Mouse (Mus musculus): ENCODE data around the gene Gucd1. TPM values are rescaled to one million over a fixed set of nuclear protein-coding genes. Genes with fewer than 3 reads are reported as not detected.

The Gucd1 gene
- polyA plus RNA-seq, 1 experiment, result 48.3 TPM

DNA sequence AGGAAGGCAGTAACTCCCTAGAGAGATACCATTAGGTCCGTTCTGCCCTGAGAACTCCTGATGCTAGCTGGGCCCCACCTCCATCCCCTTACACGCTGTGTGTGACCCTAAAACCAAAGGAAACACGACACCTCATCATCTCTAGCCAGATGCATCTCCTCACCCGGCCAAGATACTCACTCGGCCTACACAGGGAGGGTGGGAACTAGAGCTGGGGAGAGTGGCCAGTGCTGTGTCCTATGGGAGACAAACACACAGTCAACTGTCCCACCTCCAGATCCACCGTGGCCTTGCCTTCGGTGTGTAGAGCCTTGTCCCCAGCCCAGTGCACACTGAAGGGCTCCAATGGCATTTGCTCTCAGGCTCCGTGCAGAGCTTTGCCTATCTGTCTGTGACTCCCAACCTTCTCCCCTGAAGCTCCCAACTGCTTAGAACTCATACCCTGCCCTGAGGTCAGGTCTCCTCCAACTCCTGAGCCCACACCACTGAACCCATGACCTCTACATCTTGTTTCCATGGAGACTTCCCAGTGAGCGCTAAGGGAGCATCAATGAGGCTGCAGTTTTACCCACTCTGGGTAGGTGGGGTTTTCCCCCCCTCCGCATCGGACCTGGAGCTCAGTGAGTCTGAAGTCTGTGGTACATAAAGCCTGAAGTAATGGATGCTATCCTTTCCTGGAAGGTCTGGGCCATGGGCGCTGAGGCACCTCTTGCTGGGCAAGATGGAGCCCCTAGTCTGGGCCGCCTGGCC lies 35.1 kb upstream of the Gucd1 start:
- no peaks in the 10 kb centered on the region; the same call in 1 of the 2 replicates for H3K4me1 ChIP-seq (ENCODE audit: control insufficient read depth, insufficient read depth, low read length)
- WGBS, result 81% methylated on average over 13 of the region's 13 CpGs
- TF ChIP-seq POLR2A (IDR thresholded peaks at IDR 0.05; ENCODE audit: borderline replicate concordance, control insufficient read depth, low read depth, low read length) (no peak), CTCF (IDR thresholded peaks at IDR 0.05; ENCODE audit: control insufficient read depth, insufficient read depth, low read length) (no peak)
- H3K27ac ChIP-seq (ENCODE audit: control insufficient read depth, insufficient read depth, low read depth, low read length, poor library complexity), result no peak overlapping the region
- H3K4me3 ChIP-seq (replicated peaks; ENCODE audit: control insufficient read depth, low read depth, low read length), result no peak overlapping the region

DNA sequence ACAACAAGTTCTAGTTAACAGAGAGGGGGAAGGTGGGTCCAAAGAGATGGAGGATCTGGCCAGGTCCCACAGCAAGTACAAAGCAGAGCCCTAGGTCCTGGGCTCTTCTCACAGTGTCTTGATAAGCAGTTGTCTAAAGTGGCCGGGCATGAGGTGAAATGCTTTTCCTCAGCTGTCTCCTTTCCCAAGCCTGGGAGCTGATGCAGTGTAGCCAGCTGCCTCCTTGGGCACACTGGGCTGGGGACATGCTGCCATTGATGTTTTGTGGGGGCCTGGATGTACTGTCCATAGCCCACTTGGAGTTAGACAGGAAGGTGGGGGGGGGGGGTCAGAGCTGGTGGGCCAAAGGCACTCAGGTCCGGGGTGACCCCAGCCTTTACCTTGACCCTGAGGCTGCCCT lies 34.3 kb upstream of the Gucd1 start:
- no peaks in the 10 kb centered on the region; the same call in 1 of the 2 replicates for H3K4me1 ChIP-seq (ENCODE audit: control insufficient read depth, insufficient read depth, low read length)
- TF ChIP-seq POLR2A (IDR thresholded peaks at IDR 0.05; ENCODE audit: borderline replicate concordance, control insufficient read depth, low read depth, low read length) (no peak), CTCF (IDR thresholded peaks at IDR 0.05; ENCODE audit: control insufficient read depth, insufficient read depth, low read length) (no peak)
- no peak overlapping the region for H3K4me3 ChIP-seq (replicated peaks; ENCODE audit: control insufficient read depth, low read depth, low read length)
- H3K27ac ChIP-seq (ENCODE audit: control insufficient read depth, insufficient read depth, low read depth, low read length, poor library complexity), result no peak overlapping the region
- 60% methylated on average over 2 of the region's 2 CpGs for WGBS

DNA sequence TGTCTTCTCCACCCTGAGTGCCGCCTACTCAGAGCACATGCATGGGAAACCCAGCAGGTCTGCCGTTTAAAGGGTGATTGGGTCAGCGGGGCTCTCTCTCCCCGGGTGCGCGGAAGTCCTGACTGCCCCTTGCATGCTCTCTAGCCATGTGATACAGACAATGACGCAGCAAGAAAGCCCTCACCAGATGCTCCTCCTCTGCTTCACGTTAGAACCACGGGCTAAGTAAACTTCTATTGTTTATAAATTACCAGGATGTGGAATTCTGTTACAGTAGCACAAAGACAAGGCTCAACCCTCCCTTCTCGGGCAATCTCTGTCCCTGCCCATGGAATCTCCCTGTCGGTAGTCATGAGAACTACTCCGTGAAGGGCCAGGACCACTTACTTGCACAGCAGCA lies 33.4 kb upstream of the Gucd1 start:
- TF ChIP-seq CTCF (IDR thresholded peaks at IDR 0.05; ENCODE audit: control insufficient read depth, insufficient read depth, low read length) (no peak), POLR2A (IDR thresholded peaks at IDR 0.05; ENCODE audit: borderline replicate concordance, control insufficient read depth, low read depth, low read length) (no peak)
- Histone ChIP-seq H3K4me3 (replicated peaks; ENCODE audit: control insufficient read depth, low read depth, low read length) (no peak overlapping the region), H3K27ac (ENCODE audit: control insufficient read depth, insufficient read depth, low read depth, low read length, poor library complexity) (peak overlapping the region; percentile 6; the same call in 1 of the 2 replicates), H3K4me1 (ENCODE audit: control insufficient read depth, insufficient read depth, low read length) (no peaks in the 10 kb centered on the region; the same call in 1 of the 2 replicates)
- 15% methylated on average over 12 of the region's 12 CpGs for WGBS

DNA sequence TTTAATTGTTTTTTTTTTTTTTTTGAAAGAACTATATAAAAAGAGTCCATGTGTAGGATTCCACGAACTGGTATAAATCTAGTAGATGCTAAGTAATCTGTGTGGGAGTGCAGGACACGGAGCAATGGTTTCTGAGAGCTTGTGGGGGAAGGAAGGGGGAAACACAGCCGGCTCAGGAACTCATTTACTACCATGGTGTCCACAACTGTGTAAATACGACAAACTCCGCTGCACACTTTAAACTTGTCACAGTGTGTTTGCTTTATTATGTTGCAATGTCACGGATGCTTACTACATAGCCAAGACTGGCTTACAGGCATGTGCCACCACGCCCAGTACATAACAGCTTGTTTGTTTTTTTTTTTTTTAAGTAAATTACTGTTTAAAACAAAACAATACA lies 32.1 kb upstream of the Gucd1 start:
- no peak overlapping the region for H3K27ac ChIP-seq (ENCODE audit: control insufficient read depth, insufficient read depth, low read depth, low read length, poor library complexity)
- H3K4me1 ChIP-seq (ENCODE audit: control insufficient read depth, insufficient read depth, low read length), result no peaks in the 10 kb centered on the region; the same call in 1 of the 2 replicates
- TF ChIP-seq POLR2A (IDR thresholded peaks at IDR 0.05; ENCODE audit: borderline replicate concordance, control insufficient read depth, low read depth, low read length) (no peak), CTCF (IDR thresholded peaks at IDR 0.05; ENCODE audit: control insufficient read depth, insufficient read depth, low read length) (no peak)
- 54% methylated on average over 7 of the region's 7 CpGs for WGBS
- H3K4me3 ChIP-seq (replicated peaks; ENCODE audit: control insufficient read depth, low read depth, low read length), result no peak overlapping the region

DNA sequence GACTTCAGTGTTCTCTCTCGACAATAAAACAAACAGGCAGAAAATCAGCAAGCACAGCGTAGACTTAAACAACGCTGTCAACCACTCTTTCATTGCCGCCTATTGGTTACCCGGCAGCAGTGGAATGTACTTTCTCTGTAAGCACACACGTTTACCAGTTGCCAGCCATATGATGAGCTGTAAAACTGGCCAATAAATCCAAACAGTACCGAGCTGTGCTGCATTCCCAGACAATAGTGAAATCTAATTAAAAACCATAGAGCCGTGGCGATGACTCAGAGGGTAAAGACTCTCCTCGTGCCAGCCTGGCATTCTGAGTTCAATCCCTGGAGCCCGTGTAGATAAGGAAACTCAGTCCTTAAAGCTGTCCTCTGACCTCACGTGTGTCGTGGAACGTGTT lies 30.7 kb upstream of the Gucd1 start:
- TF ChIP-seq CTCF (IDR thresholded peaks at IDR 0.05; ENCODE audit: control insufficient read depth, insufficient read depth, low read length), result no peak
- TF ChIP-seq POLR2A (IDR thresholded peaks at IDR 0.05; ENCODE audit: borderline replicate concordance, control insufficient read depth, low read depth, low read length), result no peak
- WGBS, result 78% methylated on average over 14 of the region's 14 CpGs
- no peaks in the 10 kb centered on the region; the same call in 1 of the 2 replicates for H3K4me1 ChIP-seq (ENCODE audit: control insufficient read depth, insufficient read depth, low read length)
- H3K4me3 ChIP-seq (replicated peaks; ENCODE audit: control insufficient read depth, low read depth, low read length), result no peak overlapping the region
- H3K27ac ChIP-seq (ENCODE audit: control insufficient read depth, insufficient read depth, low read depth, low read length, poor library complexity), result no peak overlapping the region

DNA sequence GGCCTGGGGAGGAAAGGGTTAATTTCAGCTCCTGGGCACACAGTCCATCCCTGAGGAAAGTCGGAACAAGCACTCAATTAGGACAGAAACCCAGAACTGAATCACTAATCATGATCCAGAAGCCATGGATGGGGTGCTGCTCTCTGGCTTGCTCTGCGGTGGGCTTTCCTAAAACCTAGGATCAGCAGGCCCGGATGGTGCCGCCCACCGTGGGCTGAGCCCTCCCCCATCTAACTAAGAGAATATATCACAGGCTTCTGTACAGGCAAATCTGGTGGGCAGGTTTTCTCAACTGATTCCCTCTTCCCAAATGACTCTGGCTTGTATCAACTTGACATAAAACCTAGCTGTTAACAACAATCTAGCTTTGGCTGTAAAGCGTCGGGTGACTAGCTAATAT lies 30.1 kb upstream of the Gucd1 start:
- WGBS, result 74% methylated on average over 7 of the region's 7 CpGs
- Histone ChIP-seq H3K27ac (ENCODE audit: control insufficient read depth, insufficient read depth, low read depth, low read length, poor library complexity) (no peak overlapping the region), H3K4me1 (ENCODE audit: control insufficient read depth, insufficient read depth, low read length) (no peaks in the 10 kb centered on the region; the same call in 1 of the 2 replicates), H3K4me3 (replicated peaks; ENCODE audit: control insufficient read depth, low read depth, low read length) (no peak overlapping the region)
- TF ChIP-seq CTCF (IDR thresholded peaks at IDR 0.05; ENCODE audit: control insufficient read depth, insufficient read depth, low read length) (no peak), POLR2A (IDR thresholded peaks at IDR 0.05; ENCODE audit: borderline replicate concordance, control insufficient read depth, low read depth, low read length) (no peak)

DNA sequence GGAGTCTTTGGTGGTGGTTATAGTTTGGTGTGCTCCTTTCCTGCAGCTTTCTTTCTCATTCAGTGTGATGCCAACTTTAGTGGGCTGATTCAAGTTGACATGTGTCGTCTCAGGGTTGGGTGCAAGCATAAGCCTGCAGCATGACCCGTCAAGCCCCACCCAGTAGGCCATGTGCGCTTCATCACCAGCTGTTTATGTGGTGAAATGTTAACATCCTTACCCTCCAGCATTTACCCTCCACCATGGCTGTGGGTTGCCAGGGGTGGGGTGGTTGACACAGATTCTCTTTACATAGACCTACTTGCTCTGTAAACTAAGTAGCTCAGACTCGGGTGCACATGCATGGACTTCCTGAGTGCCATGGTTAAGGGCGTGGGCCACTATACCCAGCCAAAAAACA lies 18.4 kb upstream of the Gucd1 start:
- 88% methylated on average over 5 of the region's 5 CpGs for WGBS
- Histone ChIP-seq H3K27ac (ENCODE audit: control insufficient read depth, insufficient read depth, low read depth, low read length, poor library complexity) (no peak overlapping the region), H3K4me3 (replicated peaks; ENCODE audit: control insufficient read depth, low read depth, low read length) (no peak overlapping the region), H3K4me1 (ENCODE audit: control insufficient read depth, insufficient read depth, low read length) (no peaks in the 10 kb centered on the region; the same call in 1 of the 2 replicates)
- no peak for TF ChIP-seq CTCF (IDR thresholded peaks at IDR 0.05; ENCODE audit: control insufficient read depth, insufficient read depth, low read length)
- no peak for TF ChIP-seq POLR2A (IDR thresholded peaks at IDR 0.05; ENCODE audit: borderline replicate concordance, control insufficient read depth, low read depth, low read length)

DNA sequence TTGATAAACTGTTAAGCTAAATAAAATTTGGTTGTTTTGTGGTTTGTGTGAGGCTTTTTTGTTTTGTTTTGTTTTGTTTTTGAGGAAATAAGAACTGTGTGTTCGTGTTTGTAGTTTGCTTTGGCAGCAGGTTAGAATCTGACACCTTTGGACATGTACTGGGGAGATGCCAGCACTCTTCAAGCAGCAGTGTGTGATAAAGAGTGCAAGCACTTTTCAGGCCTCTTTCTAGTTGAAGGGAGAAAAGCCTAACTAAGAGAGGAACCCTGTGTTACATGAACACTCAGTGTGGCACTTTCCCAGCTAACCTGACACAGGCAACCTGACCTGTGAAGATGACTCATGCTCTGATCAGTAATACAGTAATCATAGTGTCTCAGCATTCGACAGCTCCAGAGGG lies 17.7 kb upstream of the Gucd1 start:
- Histone ChIP-seq H3K4me1 (ENCODE audit: control insufficient read depth, insufficient read depth, low read length) (no peaks in the 10 kb centered on the region; the same call in 1 of the 2 replicates), H3K27ac (ENCODE audit: control insufficient read depth, insufficient read depth, low read depth, low read length, poor library complexity) (no peak overlapping the region), H3K4me3 (replicated peaks; ENCODE audit: control insufficient read depth, low read depth, low read length) (no peak overlapping the region)
- TF ChIP-seq CTCF (IDR thresholded peaks at IDR 0.05; ENCODE audit: control insufficient read depth, insufficient read depth, low read length), result no peak
- WGBS, result 82% methylated on average over 2 of the region's 2 CpGs
